Mouse (Mus musculus) kidney, embryonic 16.5 days (tissue): Measurements from ENCODE around the gene Nav2. TPM values are rescaled to one million over a fixed set of nuclear protein-coding genes. Genes with fewer than 3 reads are reported as not detected.
A peak's percentile ranks its signal among the peaks of the same experiment; 100 is the strongest.

Experiments used
- ATAC-seq: fragments of 200-750 bp; cut with Nextera tagmentation; 2 replicates; pipeline ENCODE4 v1.8.0; 2017; ENCODE audit warnings: moderate TSS enrichment; ENCODE audit not compliant: low FRiP score, low TSS enrichment
- H3K27ac ChIP-seq: fragments of 300-500 bp; sonication (generic); 2 replicates; pipeline ENCODE4 v1.5.1; 2014; ENCODE audit warnings: low read length
- H3K27me3 ChIP-seq: fragments of 300-500 bp; sonication (generic); 2 replicates; pipeline ENCODE4 v1.6.1; 2014; ENCODE audit warnings: low read length, control low read depth, mixed read lengths; ENCODE audit not compliant: insufficient read depth
- H3K36me3 ChIP-seq: fragments of 300-500 bp; sonication (generic); 2 replicates; pipeline ENCODE4 v1.6.1; 2014; ENCODE audit warnings: low read length, control low read depth, mixed read lengths; ENCODE audit not compliant: insufficient read depth
- H3K4me1 ChIP-seq: fragments of 300-500 bp; sonication (generic); 2 replicates; pipeline ENCODE4 v1.6.1; 2014; ENCODE audit warnings: low read length, control low read depth, mixed read lengths; ENCODE audit not compliant: insufficient read depth
- H3K4me2 ChIP-seq: fragments of 300-500 bp; sonication (generic); replicated peaks from 2 replicates; pipeline ENCODE4 v1.6.1; 2014; ENCODE audit warnings: low read depth, low read length
- H3K4me3 ChIP-seq: fragments of 300-500 bp; sonication (generic); 2 replicates; pipeline ENCODE4 v1.5.1; 2014; ENCODE audit warnings: mild to moderate bottlenecking, low read length
- H3K9ac ChIP-seq: fragments of 300-500 bp; sonication (generic); replicated peaks from 2 replicates; pipeline ENCODE4 v1.6.1; 2014; ENCODE audit warnings: low read length
- H3K9me3 ChIP-seq: fragments of 300-500 bp; sonication (generic); 2 replicates; pipeline ENCODE4 v1.6.1; 2016; ENCODE audit warnings: low read length, control low read depth
- WGBS: fragments of 180-500 bp; shearing (Covaris S2); extraction: QIAGEN DNeasy Blood & Tissue Kit; methylation state at CpG from one replicate; pipeline ENCODE4 v1.1.7; 2014; 5-methylcytosine and 5-hydroxymethylcytosine counted together
- polyA plus RNA-seq: library from polyadenylated mRNA; unstranded; fragments of >200 nt; fragmentation: Nextera tagmentation; extraction: Ambion mirVana; gene quantifications from 2 replicates; pipeline ENCODE4 v1.2.1, GENCODE M21; 2015

Gene Nav2
- polyA plus RNA-seq, 1 experiment from 2014 or later: 22.6 TPM

- H3K4me3 ChIP-seq: no peak overlapping the region
- H3K36me3 ChIP-seq: no peaks in the 10 kb centered on the region
- no peak overlapping the region for H3K9ac ChIP-seq
- H3K4me1 ChIP-seq: no peaks in the 10 kb centered on the region
- H3K4me2 ChIP-seq: no peak overlapping the region
- no peaks in the 10 kb centered on the region for H3K27me3 ChIP-seq
- H3K27ac ChIP-seq: no peak overlapping the region
- no peak for ATAC-seq
- 71% methylated on average over 4 of the region's 4 CpGs for WGBS
- no peaks in the 10 kb centered on the region for H3K9me3 ChIP-seq
Measured at GRCm38 (mm10) chr7:49421261-49421660, 512.7 kb downstream of the Nav2 start.

GRCm38 (mm10) chr7:49423943-49424342 lies 515.4 kb downstream of the Nav2 start:
- H3K27ac ChIP-seq: no peak overlapping the region
- H3K27me3 ChIP-seq: no peaks in the 10 kb centered on the region
- H3K9me3 ChIP-seq: no peaks in the 10 kb centered on the region
- H3K4me1 ChIP-seq: no peaks in the 10 kb centered on the region
- no peak overlapping the region for H3K4me3 ChIP-seq
- H3K9ac ChIP-seq: no peak overlapping the region
- no peak for ATAC-seq
- no peak overlapping the region for H3K4me2 ChIP-seq
- no peaks in the 10 kb centered on the region for H3K36me3 ChIP-seq
- WGBS: 87% methylated on average over 6 of the region's 6 CpGs

- H3K4me3 ChIP-seq: no peak overlapping the region
- H3K27me3 ChIP-seq: no peaks in the 10 kb centered on the region
- H3K36me3 ChIP-seq: no peaks in the 10 kb centered on the region
- WGBS: 39% methylated on average over 4 of the region's 4 CpGs
- no peak for ATAC-seq
- H3K9me3 ChIP-seq: no peaks in the 10 kb centered on the region
- H3K9ac ChIP-seq: no peak overlapping the region
- no peak overlapping the region for H3K4me2 ChIP-seq
- no peak overlapping the region for H3K27ac ChIP-seq
- H3K4me1 ChIP-seq: no peaks in the 10 kb centered on the region
Measured at GRCm38 (mm10) chr7:49426060-49426459, 517.5 kb downstream of the Nav2 start.

- Histone ChIP-seq H3K4me3 (no peak overlapping the region), H3K4me2 (no peak overlapping the region), H3K36me3 (no peaks in the 10 kb centered on the region), H3K4me1 (no peaks in the 10 kb centered on the region), H3K27ac (no peak overlapping the region), H3K27me3 (no peaks in the 10 kb centered on the region), H3K9ac (no peak overlapping the region), H3K9me3 (no peaks in the 10 kb centered on the region)
- no peak for ATAC-seq
- WGBS: 48% methylated on average over 6 of the region's 6 CpGs
Measured at GRCm38 (mm10) chr7:49427843-49428242, 519.3 kb downstream of the Nav2 start.

GRCm38 (mm10) chr7:49428947-49429346 lies 520.4 kb downstream of the Nav2 start:
- H3K4me2 ChIP-seq: no peak overlapping the region
- H3K27me3 ChIP-seq: no peaks in the 10 kb centered on the region
- no peaks in the 10 kb centered on the region for H3K9me3 ChIP-seq
- H3K27ac ChIP-seq: no peak overlapping the region
- H3K9ac ChIP-seq: no peak overlapping the region
- no peak overlapping the region for H3K4me3 ChIP-seq
- no peaks in the 10 kb centered on the region for H3K4me1 ChIP-seq
- ATAC-seq: peak; percentile 77; the same call in 1 of the 2 replicates
- WGBS: 72% methylated on average over 5 of the region's 5 CpGs
- no peaks in the 10 kb centered on the region for H3K36me3 ChIP-seq

GRCm38 (mm10) chr7:49430808-49431207 lies 522.3 kb downstream of the Nav2 start:
- no peak for ATAC-seq

GRCm38 (mm10) chr7:49433945-49434344 lies 525.4 kb downstream of the Nav2 start:
- H3K4me1 ChIP-seq: peaks cover 6% of the 10 kb centered on the region; the same call in 1 of the 2 replicates
- H3K9me3 ChIP-seq: no peaks in the 10 kb centered on the region
- no peaks in the 10 kb centered on the region for H3K27me3 ChIP-seq
- H3K27ac ChIP-seq: no peak overlapping the region
- no peak overlapping the region for H3K9ac ChIP-seq
- no peak for ATAC-seq
- H3K4me3 ChIP-seq: no peak overlapping the region
- no peaks in the 10 kb centered on the region for H3K36me3 ChIP-seq
- no peak overlapping the region for H3K4me2 ChIP-seq

More at GRCm38 (mm10) chr7:49430808-49431207, 522.3 kb downstream of the Nav2 start:
- H3K4me1 ChIP-seq: no peaks in the 10 kb centered on the region
- no peak overlapping the region for H3K27ac ChIP-seq
- no peak overlapping the region for H3K4me2 ChIP-seq
- 94% methylated on average over 7 of the region's 7 CpGs for WGBS
- no peaks in the 10 kb centered on the region for H3K9me3 ChIP-seq
- no peak overlapping the region for H3K9ac ChIP-seq
- no peak overlapping the region for H3K4me3 ChIP-seq
- no peaks in the 10 kb centered on the region for H3K27me3 ChIP-seq
- no peaks in the 10 kb centered on the region for H3K36me3 ChIP-seq

GRCm38 (mm10) chr7:49436492-49436891 lies 528.0 kb downstream of the Nav2 start:
- no peak overlapping the region for H3K4me3 ChIP-seq
- H3K36me3 ChIP-seq: no peaks in the 10 kb centered on the region
- 73% methylated on average over 7 of the region's 7 CpGs for WGBS
- peaks cover 8% of the 10 kb centered on the region; the same call in 1 of the 2 replicates for H3K4me1 ChIP-seq
- no peak overlapping the region for H3K4me2 ChIP-seq
- H3K9ac ChIP-seq: no peak overlapping the region
- H3K9me3 ChIP-seq: no peaks in the 10 kb centered on the region
- no peak overlapping the region for H3K27ac ChIP-seq
- no peaks in the 10 kb centered on the region for H3K27me3 ChIP-seq
- no peak for ATAC-seq

- Histone ChIP-seq H3K27ac (peak overlapping the region; percentile 39), H3K9ac (no peak overlapping the region), H3K36me3 (no peaks in the 10 kb centered on the region), H3K4me1 (peaks cover 8% of the 10 kb centered on the region; the same call in 1 of the 2 replicates), H3K4me3 (no peak overlapping the region), H3K4me2 (no peak overlapping the region), H3K27me3 (no peaks in the 10 kb centered on the region), H3K9me3 (no peaks in the 10 kb centered on the region)
- ATAC-seq: no peak; the same call in 1 of the 2 replicates
- WGBS: 32% methylated on average over 11 of the region's 11 CpGs
Measured at GRCm38 (mm10) chr7:49437901-49438300, 529.4 kb downstream of the Nav2 start.

GRCm38 (mm10) chr7:49439136-49439535 lies 530.6 kb downstream of the Nav2 start:
- H3K4me3 ChIP-seq: no peak overlapping the region
- no peaks in the 10 kb centered on the region for H3K9me3 ChIP-seq
- no peak for ATAC-seq
- H3K27me3 ChIP-seq: no peaks in the 10 kb centered on the region
- H3K27ac ChIP-seq: no peak overlapping the region
- H3K4me1 ChIP-seq: peaks cover 8% of the 10 kb centered on the region; the same call in 1 of the 2 replicates
- no peaks in the 10 kb centered on the region for H3K36me3 ChIP-seq
- no peak overlapping the region for H3K4me2 ChIP-seq
- no peak overlapping the region for H3K9ac ChIP-seq
- 51% methylated on average over 2 of the region's 2 CpGs for WGBS
